Mouse (Mus musculus): Measurements from ENCODE around the gene Capn9.

DNA sequence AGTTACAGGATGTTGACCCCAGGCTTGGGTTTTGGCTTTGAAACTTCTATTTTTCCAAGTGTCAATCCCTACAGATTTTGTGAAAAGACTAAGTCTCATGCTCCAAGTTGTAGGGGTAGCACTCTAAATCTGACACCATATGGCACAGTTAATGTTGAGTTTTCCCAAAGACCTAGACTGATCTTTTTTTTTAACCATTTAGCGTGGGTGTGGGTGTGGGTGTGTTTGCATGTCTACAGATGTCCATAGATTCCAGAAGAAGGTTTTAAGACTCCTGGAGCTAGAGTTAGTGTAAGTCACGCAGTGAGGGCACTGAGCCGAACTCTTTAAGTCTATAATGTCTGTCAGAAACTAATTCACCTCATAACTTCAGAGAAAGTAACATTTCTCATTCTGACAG is 43.3 kb upstream of the Capn9 start:
- TF ChIP-seq CTCF (IDR thresholded peaks at IDR 0.05; ENCODE audit: control insufficient read depth, insufficient read depth, low read length): no peak
- no peak for TF ChIP-seq POLR2A (IDR thresholded peaks at IDR 0.05; ENCODE audit: borderline replicate concordance, control insufficient read depth, low read depth, low read length)
